In genomic region chr17:5839549-5840240, GRCm38 (mm10) we compare ENCODE assay signal across 11 mouse cellular contexts. TPM values are rescaled to one million over a fixed set of nuclear protein-coding genes. Genes with fewer than 3 reads are reported as not detected.
A peak's percentile ranks its signal among the peaks of the same experiment; 100 is the strongest.
DNase-seq lines count a peak whose midpoint lies in the region; ATAC-seq and TF ChIP-seq lines count a peak whose summit lies in the region.
"Had no signal": no experiment of that assay in that cellular context is flagged by ENCODE, and none has a peak within 500 bp of the region (broad histone marks: within the 10 kb centered on the region; RNA-seq: fewer than 3 reads in every experiment).

No protein-coding gene starts in this region.

- peak; percentile 11 for DNase-seq in cerebellum, adult 9-11 months
- no peak for DNase-seq in layer of hippocampus, adult 2 months (ENCODE audit: low spot score in 2 of 2)
- DNase-seq in layer of hippocampus, postnatal 36 days: no peak
- DNase-seq in embryonic facial prominence, embryonic 14.5 days (ENCODE audit: low spot score): no peak
- DNase-seq in liver, postnatal 0 days: no peak
- no peak for DNase-seq in urinary bladder, postnatal 4 days (ENCODE audit: low spot score in 2 of 2)
- no peak for DNase-seq in right cerebral cortex, postnatal 10 days (ENCODE audit: low spot score in 2 of 2)
- DNase-seq: gastrocnemius, postnatal 10 days; retina, postnatal 1 day; thymus, postnatal 36 days had no signal

- no peak for TF ChIP-seq EP300 in liver, postnatal 0 days (IDR thresholded peaks at IDR 0.05; ENCODE audit: low read depth)

- H3K9ac ChIP-seq in embryonic facial prominence, embryonic 14.5 days (ENCODE audit: low read depth, low read length): 0 out of 2 replicates have a peak overlapping the region, but pooled peaks have one; percentile 98
- H3K9ac ChIP-seq in liver, postnatal 0 days (replicated peaks): no peak overlapping the region

- 76% methylated on average over 5 of the region's 5 CpGs for WGBS in embryonic facial prominence, embryonic 14.5 days
- WGBS in liver, postnatal 0 days (ENCODE audit: insufficient replicate concordance): 60% methylated on average over 5 of the region's 5 CpGs

- TF ChIP-seq CTCF in layer of hippocampus, adult 2 months (conservative IDR thresholded peaks at IDR 0.05): no peak
- no peak for TF ChIP-seq CTCF in liver, postnatal 0 days (IDR thresholded peaks at IDR 0.05; ENCODE audit: low read depth)

- no peak for ATAC-seq in cerebellum, adult (ENCODE audit: insufficient number of reproducible peaks, low FRiP score, low TSS enrichment)
- ATAC-seq in embryonic facial prominence, embryonic 14.5 days (ENCODE audit: low read depth): no peak
- ATAC-seq in liver, postnatal 0 days: no peak

- H3K36me3 ChIP-seq in embryonic facial prominence, embryonic 14.5 days (ENCODE audit: control insufficient read depth, insufficient read depth, low read length): no peaks in the 10 kb centered on the region
- H3K36me3 ChIP-seq in liver, postnatal 0 days (replicated peaks; ENCODE audit: insufficient read depth, low read length): no peaks in the 10 kb centered on the region

- no peaks in the 10 kb centered on the region for H3K27me3 ChIP-seq in embryonic facial prominence, embryonic 14.5 days (replicated peaks; ENCODE audit: control insufficient read depth, insufficient read depth, low read length)
- H3K27me3 ChIP-seq in liver, postnatal 0 days (ENCODE audit: insufficient read depth, low read length): no peaks in the 10 kb centered on the region

- H3K4me1 ChIP-seq in embryonic facial prominence, embryonic 14.5 days (ENCODE audit: control insufficient read depth, insufficient read depth, low read length): peaks cover 14% of the 10 kb centered on the region
- H3K4me1 ChIP-seq in liver, postnatal 0 days (ENCODE audit: insufficient read depth): peaks cover 11% of the 10 kb centered on the region

- peak overlapping the region; percentile 77 for H3K4me2 ChIP-seq in embryonic facial prominence, embryonic 14.5 days (ENCODE audit: low read depth, low read length)
- H3K4me2 ChIP-seq in liver, postnatal 0 days (ENCODE audit: low read depth, low read length): peak overlapping the region; percentile 89; the same call in 1 of the 2 replicates

- no peak overlapping the region for H3K4me3 ChIP-seq in layer of hippocampus, adult 2 months
- peak overlapping the region; percentile 86; the same call in 1 of the 2 replicates for H3K4me3 ChIP-seq in embryonic facial prominence, embryonic 14.5 days (ENCODE audit: low read depth, low read length)
- no peak overlapping the region for H3K4me3 ChIP-seq in liver, postnatal 0 days (ENCODE audit: low read depth, low read length)

- H3K27ac ChIP-seq in layer of hippocampus, adult 2 months: 0 out of 2 replicates have a peak overlapping the region, but pooled peaks have one; percentile 97
- no peak overlapping the region for H3K27ac ChIP-seq in embryonic facial prominence, embryonic 14.5 days (replicated peaks; ENCODE audit: low read depth, low read length)
- H3K27ac ChIP-seq in liver, postnatal 0 days (ENCODE audit: low read depth): no peak overlapping the region

- H3K9me3 ChIP-seq in embryonic facial prominence, embryonic 14.5 days (ENCODE audit: control insufficient read depth, low read length): no peaks in the 10 kb centered on the region
- no peaks in the 10 kb centered on the region for H3K9me3 ChIP-seq in liver, postnatal 0 days (ENCODE audit: low read length)

RNA-seq across cellular contexts. Expression of gene Snx9, which starts 1.4 kb away (rescaled TPM):
- total RNA-seq in layer of hippocampus, adult 2 months (2021): 10 to 100 TPM; 15.6 to 16.1 TPM
- 10 to 100 TPM; 13.8 to 14.7 TPM for total RNA-seq in layer of hippocampus, postnatal 36 days (2021)
- 37.5 and 40.9 TPM in 2 replicates for polyA plus RNA-seq in embryonic facial prominence, embryonic 14.5 days (2014; fragmentation: Nextera tagmentation; extraction: Ambion mirVana)
- polyA plus RNA-seq in liver, postnatal 0 days (2015; fragmentation: Nextera tagmentation; extraction: Ambion mirVana): 13.1 and 13.5 TPM in 2 replicates
